20 mouse cellular contexts compared by ENCODE assay signal in the genomic region with DNA sequence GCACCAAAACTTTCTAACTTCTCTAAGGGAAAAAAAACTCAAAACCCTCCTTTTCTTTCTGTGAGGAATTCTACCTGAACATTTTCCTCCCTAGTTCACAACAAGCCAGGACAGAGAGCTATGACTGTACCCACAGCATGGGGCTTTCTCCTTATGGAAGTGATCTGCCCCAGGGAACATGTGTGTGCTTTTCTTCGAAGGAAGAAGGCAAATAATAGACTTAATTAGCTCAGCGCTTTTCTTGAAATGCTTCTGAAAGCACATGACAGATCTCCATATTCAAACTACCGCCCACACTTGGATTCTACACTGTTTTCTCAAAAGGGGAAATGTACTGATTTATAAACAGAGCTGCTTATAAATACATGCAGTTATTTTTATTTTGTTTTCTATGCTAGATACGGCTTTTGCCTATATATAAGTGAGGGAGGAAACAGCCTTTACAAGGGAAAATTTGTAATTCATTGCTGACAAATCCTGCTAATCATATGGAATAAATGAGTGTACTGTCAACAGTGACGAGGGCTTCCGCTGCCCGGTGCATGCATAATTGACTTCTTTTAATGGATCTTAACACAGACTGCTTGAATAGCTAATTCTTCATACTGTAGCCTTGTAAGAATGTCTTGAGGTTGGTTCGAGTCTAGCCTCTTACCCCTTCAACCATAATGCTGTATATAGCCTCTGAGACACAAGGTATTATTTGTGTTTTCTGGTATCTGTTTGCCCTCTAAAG.
DNase-seq lines count a peak whose midpoint lies in the region; ATAC-seq and TF ChIP-seq lines count a peak whose summit lies in the region.
"Had no signal": no experiment of that assay in that cellular context is flagged by ENCODE, and none has a peak within 500 bp of the region (broad histone marks: within the 10 kb centered on the region; RNA-seq: fewer than 3 reads in every experiment).

No protein-coding gene starts in this region.

- TF ChIP-seq POLR2A in ES-Bruce4 (IDR thresholded peaks at IDR 0.05; ENCODE audit: insufficient read depth, low read length), result no peak

- no peak for ATAC-seq in embryonic facial prominence, embryonic 14.5 days (ENCODE audit: low read depth)
- peak; percentile 83 for ATAC-seq in forebrain, embryonic 13.5 days
- peak; percentile 62; the same call in 1 of the 2 replicates for ATAC-seq in forebrain, postnatal 0 days
- ATAC-seq: CD4-positive, CD25-positive, alpha-beta regulatory T cell, adult 4 months had no signal

- H3K27ac ChIP-seq in embryonic facial prominence, embryonic 14.5 days (replicated peaks; ENCODE audit: low read depth, low read length), result no peak overlapping the region
- no peak overlapping the region for H3K27ac ChIP-seq in embryonic facial prominence, embryonic 10.5 days (replicated peaks)
- H3K27ac ChIP-seq in ES-Bruce4 (ENCODE audit: insufficient read depth, low read length), result peak overlapping the region; percentile 38; the same call in 1 of the 2 replicates
- H3K27ac ChIP-seq in forebrain, embryonic 13.5 days, result no peak overlapping the region; the same call in 1 of the 2 replicates
- peak overlapping the region; percentile 15; the same call in 1 of the 2 replicates for H3K27ac ChIP-seq in forebrain, postnatal 0 days (ENCODE audit: low read depth, low read length)
- H3K27ac ChIP-seq: embryonic facial prominence, embryonic 15.5 days; gastrocnemius, adult 2 months; hindbrain, embryonic 10.5 days; hindbrain, embryonic 14.5 days had no signal

- no peaks in the 10 kb centered on the region for H3K36me3 ChIP-seq in embryonic facial prominence, embryonic 14.5 days (ENCODE audit: control insufficient read depth, insufficient read depth, low read length)
- H3K36me3 ChIP-seq in embryonic facial prominence, embryonic 10.5 days (replicated peaks), result no peaks in the 10 kb centered on the region
- H3K36me3 ChIP-seq in ES-Bruce4 (ENCODE audit: control insufficient read depth, insufficient read depth, low read length, poor library complexity, severe bottlenecking), result no peaks in the 10 kb centered on the region
- H3K36me3 ChIP-seq in forebrain, embryonic 13.5 days (ENCODE audit: poor library complexity, severe bottlenecking), result no peaks in the 10 kb centered on the region
- H3K36me3 ChIP-seq in forebrain, postnatal 0 days (ENCODE audit: insufficient read depth), result no peaks in the 10 kb centered on the region
- H3K36me3 ChIP-seq: embryonic facial prominence, embryonic 15.5 days; heart, embryonic 12.5 days; hindbrain, embryonic 10.5 days had no signal

- no peaks in the 10 kb centered on the region for H3K27me3 ChIP-seq in embryonic facial prominence, embryonic 14.5 days (replicated peaks; ENCODE audit: control insufficient read depth, insufficient read depth, low read length)
- no peaks in the 10 kb centered on the region for H3K27me3 ChIP-seq in embryonic facial prominence, embryonic 10.5 days (replicated peaks; ENCODE audit: low read depth, poor library complexity, severe bottlenecking)
- no peaks in the 10 kb centered on the region for H3K27me3 ChIP-seq in ES-Bruce4 (ENCODE audit: control insufficient read depth, insufficient read depth, low read length, poor library complexity, severe bottlenecking)
- H3K27me3 ChIP-seq in forebrain, embryonic 13.5 days, result no peaks in the 10 kb centered on the region
- no peaks in the 10 kb centered on the region for H3K27me3 ChIP-seq in forebrain, postnatal 0 days (ENCODE audit: insufficient read depth, low read length)
- H3K27me3 ChIP-seq: embryonic facial prominence, embryonic 15.5 days; heart, embryonic 12.5 days had no signal

- no peak overlapping the region for H3K4me3 ChIP-seq in embryonic facial prominence, embryonic 14.5 days (ENCODE audit: low read depth, low read length)
- no peak overlapping the region for H3K4me3 ChIP-seq in embryonic facial prominence, embryonic 10.5 days
- no peak overlapping the region for H3K4me3 ChIP-seq in ES-Bruce4 (ENCODE audit: low read depth, low read length)
- no peak overlapping the region for H3K4me3 ChIP-seq in forebrain, embryonic 13.5 days
- no peak overlapping the region for H3K4me3 ChIP-seq in forebrain, postnatal 0 days (ENCODE audit: low read depth, low read length)
- H3K4me3 ChIP-seq: embryonic facial prominence, embryonic 15.5 days; erythroblast, embryonic 14.5 days; gastrocnemius, adult 2 months; heart, embryonic 12.5 days; hindbrain, embryonic 10.5 days had no signal

- 55% methylated on average over 8 of the region's 8 CpGs for WGBS in embryonic facial prominence, embryonic 14.5 days
- 82% methylated on average over 8 of the region's 8 CpGs for WGBS in embryonic facial prominence, embryonic 10.5 days
- WGBS in forebrain, embryonic 13.5 days, result 23% methylated on average over 8 of the region's 8 CpGs
- WGBS in forebrain, postnatal 0 days, result 14% methylated on average over 8 of the region's 8 CpGs

- no peak for TF ChIP-seq CTCF in ES-Bruce4 (IDR thresholded peaks at IDR 0.05; ENCODE audit: low read depth, low read length)
- TF ChIP-seq CTCF in forebrain, postnatal 0 days (IDR thresholded peaks at IDR 0.05; ENCODE audit: low read depth), result no peak

- H3K9ac ChIP-seq in embryonic facial prominence, embryonic 14.5 days (ENCODE audit: low read depth, low read length), result no peak overlapping the region
- H3K9ac ChIP-seq in ES-Bruce4 (ENCODE audit: low read depth, poor library complexity, severe bottlenecking), result 0 out of 2 replicates have a peak overlapping the region, but pooled peaks have one; percentile 25
- no peak overlapping the region for H3K9ac ChIP-seq in forebrain, embryonic 13.5 days
- no peak overlapping the region for H3K9ac ChIP-seq in forebrain, postnatal 0 days
- H3K9ac ChIP-seq: embryonic facial prominence, embryonic 15.5 days; heart, embryonic 12.5 days; hindbrain, embryonic 14.5 days had no signal

- no peaks in the 10 kb centered on the region for H3K9me3 ChIP-seq in embryonic facial prominence, embryonic 14.5 days (ENCODE audit: control insufficient read depth, low read length)
- H3K9me3 ChIP-seq in embryonic facial prominence, embryonic 10.5 days, result no peaks in the 10 kb centered on the region
- H3K9me3 ChIP-seq in ES-Bruce4 (replicated peaks; ENCODE audit: control insufficient read depth, insufficient read depth, low read length, poor library complexity, severe bottlenecking), result no peaks in the 10 kb centered on the region
- H3K9me3 ChIP-seq in forebrain, embryonic 13.5 days (replicated peaks), result no peaks in the 10 kb centered on the region
- H3K9me3 ChIP-seq in forebrain, postnatal 0 days (ENCODE audit: low read length), result no peaks in the 10 kb centered on the region
- H3K9me3 ChIP-seq: embryonic facial prominence, embryonic 15.5 days; heart, embryonic 12.5 days; hindbrain, embryonic 10.5 days had no signal

- H3K4me2 ChIP-seq in embryonic facial prominence, embryonic 14.5 days (ENCODE audit: low read depth, low read length), result no peak overlapping the region
- no peak overlapping the region for H3K4me2 ChIP-seq in forebrain, embryonic 13.5 days
- no peak overlapping the region for H3K4me2 ChIP-seq in forebrain, postnatal 0 days (ENCODE audit: low read depth)
- H3K4me2 ChIP-seq: embryonic facial prominence, embryonic 15.5 days; heart, embryonic 12.5 days; hindbrain, embryonic 14.5 days had no signal

- TF ChIP-seq EP300 in ES-Bruce4 (IDR thresholded peaks at IDR 0.05; ENCODE audit: insufficient read depth, low read depth, low read length), result no peak

- peak; percentile 68 for DNase-seq in embryonic facial prominence, embryonic 14.5 days (ENCODE audit: low spot score)
- DNase-seq in embryonic facial prominence, embryonic 10.5 days (ENCODE audit: low spot score), result no peak
- no peak for DNase-seq in forebrain, postnatal 0 days
- DNase-seq in liver, result no peak
- DNase-seq in urinary bladder, postnatal 36 days (ENCODE audit: low spot score in 2 of 2), result no peak
- DNase-seq: adrenal gland, postnatal 10 days; B cell, adult 2 months; cerebellum, adult 18-20 months; cerebellum, adult 9-11 months; cerebellum, postnatal 36 days; gastrocnemius, adult 2 months; gastrocnemius, postnatal 25 days had no signal

- peaks cover 7% of the 10 kb centered on the region; the same call in 1 of the 2 replicates for H3K4me1 ChIP-seq in embryonic facial prominence, embryonic 14.5 days (ENCODE audit: control insufficient read depth, insufficient read depth, low read length)
- 0 out of 2 replicates have a peak, but pooled peaks cover 2% of the 10 kb centered on the region for H3K4me1 ChIP-seq in embryonic facial prominence, embryonic 10.5 days
- H3K4me1 ChIP-seq in ES-Bruce4 (ENCODE audit: control insufficient read depth, insufficient read depth, low read length), result peaks cover 8% of the 10 kb centered on the region
- peaks cover 14% of the 10 kb centered on the region for H3K4me1 ChIP-seq in forebrain, embryonic 13.5 days
- peaks cover 8% of the 10 kb centered on the region; the same call in 1 of the 2 replicates for H3K4me1 ChIP-seq in forebrain, postnatal 0 days (ENCODE audit: insufficient read depth)

Comparison
In these comparisons a context has a peak if more than half of its experiments do, and no peak if none do; other contexts are left out.
1. H3K27ac ChIP-seq: peak in ES-Bruce4 (single experiment) and forebrain, postnatal 0 days (single experiment); none in embryonic facial prominence, embryonic 14.5 days (single experiment), embryonic facial prominence, embryonic 10.5 days (single experiment) and forebrain, embryonic 13.5 days (single experiment).